Mouse (Mus musculus): ENCODE measurements around the gene Stxbp5.
"Not testable (repeated sequence)": the region's sequence is repeated elsewhere in the genome, so short reads cannot be mapped to it uniquely, and the experiment has no call there.

The Stxbp5 gene

GRCm38 (mm10) chr10:9901071-9901696 lies at the start of gene Stxbp5:
Stxbp5 (minus strand) TSS chr10:9901079.
- DNase-seq (ENCODE audit: low spot score): peak; percentile 57

DNA sequence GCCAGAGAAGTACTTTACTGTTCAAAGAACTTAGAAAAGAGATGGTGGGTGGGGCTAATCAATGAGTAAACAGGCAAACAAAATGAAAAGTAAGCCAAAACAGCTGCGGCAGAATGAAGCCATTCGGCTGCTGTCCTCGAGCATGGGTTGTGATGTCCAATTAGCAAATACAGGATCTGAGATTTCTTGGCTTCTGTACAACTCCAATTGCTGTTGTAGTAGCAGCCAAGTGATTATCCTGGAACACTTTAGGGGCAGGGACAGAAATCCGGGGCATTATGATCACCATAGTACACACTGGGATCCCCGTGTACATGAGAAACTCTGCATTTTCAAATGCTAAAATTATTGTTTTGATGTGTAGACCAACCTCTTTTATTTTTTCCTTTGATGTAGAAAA lies 11.5 kb upstream of the Stxbp5 start:
- DNase-seq (ENCODE audit: low spot score): no peak

GRCm38 (mm10) chr10:9907919-9908502 lies 7.1 kb upstream of the Stxbp5 start:
- no peak for DNase-seq (ENCODE audit: low spot score)

- DNase-seq (ENCODE audit: low spot score): no peak
These were observed 6.6 kb upstream of the Stxbp5 start for GRCm38 (mm10) chr10:9907519-9907918.

DNA sequence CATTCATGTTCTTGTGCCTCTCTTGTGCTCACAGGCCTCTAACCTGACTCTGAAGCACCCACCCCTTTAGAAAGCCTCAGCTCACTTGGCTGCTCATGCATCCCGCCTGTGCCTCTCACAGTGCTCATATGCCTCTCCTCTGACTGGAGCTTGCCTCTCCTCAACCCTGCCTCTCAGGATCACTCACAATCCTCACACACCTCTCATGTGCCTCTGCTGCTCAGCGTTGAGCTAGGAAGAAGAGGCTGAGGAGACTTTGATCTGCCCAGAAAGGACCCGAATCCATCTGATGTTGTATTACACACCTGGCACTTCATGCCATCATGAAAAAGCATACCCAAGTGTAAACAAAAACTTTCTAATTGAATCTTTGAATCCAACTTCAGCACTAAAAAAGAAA lies 5.3 kb upstream of the Stxbp5 start:
- DNase-seq (ENCODE audit: low spot score): no peak

GRCm38 (mm10) chr10:9901697-9902239 lies 889 bp upstream of the Stxbp5 start:
- peak; percentile 84 for DNase-seq (ENCODE audit: low spot score)

DNA sequence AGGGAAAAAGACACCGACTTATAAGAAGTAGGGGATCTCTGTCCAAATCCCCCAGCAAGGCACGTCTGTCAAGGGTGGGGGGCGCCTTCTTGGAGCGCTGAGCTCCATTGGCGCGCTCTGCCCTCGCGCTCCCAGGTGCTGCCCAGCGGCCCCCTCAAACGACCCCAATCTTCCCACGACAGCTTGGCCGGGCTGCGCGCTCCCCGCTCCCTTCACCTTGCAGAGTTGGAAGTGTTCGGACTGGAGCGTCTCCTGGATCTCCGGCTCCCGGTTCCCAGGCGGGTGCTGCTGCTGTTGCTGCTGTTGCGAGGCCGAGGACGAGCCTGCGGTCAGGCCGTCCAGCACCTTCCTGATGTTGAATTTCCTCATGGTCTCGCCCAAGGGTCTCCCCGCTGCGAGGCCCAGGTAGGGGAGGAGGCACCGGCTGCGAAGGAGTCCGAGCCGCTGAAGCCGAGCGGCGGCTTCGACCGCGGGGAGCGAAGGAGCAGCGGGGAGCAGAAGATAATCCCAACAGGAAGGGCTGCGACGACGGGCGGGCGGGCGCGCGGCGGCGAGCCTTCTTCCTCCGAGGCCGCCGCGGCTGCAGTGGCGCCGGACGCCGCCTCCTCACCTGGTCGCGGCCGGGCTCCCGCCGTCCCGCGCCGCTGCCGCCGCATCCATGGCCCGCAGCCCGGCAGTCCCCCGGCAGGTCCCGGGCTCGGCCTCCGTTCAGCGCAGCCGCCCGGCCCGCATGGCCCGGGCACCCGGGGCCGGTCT lies 386 bp downstream of the Stxbp5 start:
- DNase-seq (ENCODE audit: low spot score): no peak

DNA sequence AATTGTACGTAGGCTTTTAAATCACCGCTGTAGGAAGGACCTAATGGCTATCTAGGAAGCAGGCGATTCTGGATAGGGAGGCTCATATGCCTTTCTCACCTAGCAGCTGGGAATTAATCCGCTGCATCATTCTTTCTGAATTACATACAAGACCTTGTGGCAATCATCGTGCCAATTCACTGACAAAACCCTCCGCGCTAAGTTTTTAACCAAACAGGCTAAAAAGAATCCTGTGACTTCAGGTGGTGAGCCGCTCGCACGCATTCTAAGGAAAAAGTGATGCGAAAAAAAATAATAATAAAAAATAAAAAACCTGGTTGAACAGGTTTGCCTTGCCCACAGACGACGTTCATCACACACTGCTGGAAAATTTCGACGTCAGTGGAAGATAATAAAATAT lies 1.1 kb downstream of the Stxbp5 start:
- no peak for DNase-seq (ENCODE audit: low spot score)

DNA sequence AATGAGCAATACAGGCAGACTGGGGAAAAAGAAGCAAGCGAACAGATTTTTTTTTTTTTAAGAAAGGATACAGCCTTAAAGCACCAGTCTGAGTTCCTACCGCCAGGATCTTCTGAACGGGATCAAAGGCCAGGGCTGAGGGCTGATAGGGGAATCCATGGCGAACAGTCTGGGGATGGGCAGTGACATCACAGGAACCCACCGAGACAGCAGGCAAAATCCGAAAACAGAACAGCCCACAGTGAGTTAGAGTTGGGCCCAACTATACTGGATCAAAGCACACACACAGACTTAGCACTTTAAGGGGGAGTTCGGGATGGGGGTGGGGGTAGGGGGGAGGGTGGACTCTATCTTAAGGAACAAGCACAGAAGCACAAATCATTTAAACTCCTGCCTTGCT lies 1.8 kb downstream of the Stxbp5 start:
- no peak for DNase-seq (ENCODE audit: low spot score)

DNA sequence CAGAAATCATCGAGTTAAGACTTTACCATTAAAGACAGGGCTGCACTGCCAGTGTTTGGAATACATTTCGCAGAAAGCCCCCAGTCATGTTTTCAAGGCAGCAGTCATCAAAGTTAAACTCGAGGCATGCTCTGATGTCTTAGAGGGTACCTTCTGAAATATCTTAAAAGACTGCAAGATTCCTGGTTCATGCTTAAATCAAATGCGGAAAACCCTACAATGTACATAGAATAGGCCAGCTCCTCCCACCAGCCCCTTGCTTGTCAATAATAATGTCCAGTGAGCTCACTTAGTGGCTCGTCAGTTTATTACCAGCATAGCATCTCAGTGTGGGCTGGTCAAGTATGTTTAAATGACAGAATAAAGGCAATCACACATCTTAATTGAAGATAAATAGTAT lies 3.0 kb downstream of the Stxbp5 start:
- DNase-seq (ENCODE audit: low spot score): no peak

DNA sequence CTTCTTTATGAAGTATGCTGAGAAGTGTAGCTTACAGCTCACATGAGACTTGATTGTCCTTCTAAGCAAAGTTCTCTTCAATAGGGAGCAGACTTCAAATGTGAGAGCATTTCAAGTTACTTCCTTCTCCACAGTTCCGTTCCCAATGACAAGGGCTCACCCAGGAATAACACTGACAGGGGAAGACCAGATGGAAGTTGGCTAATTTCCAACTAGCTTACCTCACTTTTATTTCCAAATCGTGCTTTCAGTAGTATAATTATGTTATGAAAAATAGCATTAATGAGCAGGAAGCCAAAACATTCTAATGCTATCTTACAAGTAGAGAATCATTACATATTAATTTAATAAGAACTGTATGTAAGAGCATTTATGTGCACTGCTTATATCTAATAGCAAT lies 7.3 kb downstream of the Stxbp5 start:
- no peak for DNase-seq (ENCODE audit: low spot score)

DNA sequence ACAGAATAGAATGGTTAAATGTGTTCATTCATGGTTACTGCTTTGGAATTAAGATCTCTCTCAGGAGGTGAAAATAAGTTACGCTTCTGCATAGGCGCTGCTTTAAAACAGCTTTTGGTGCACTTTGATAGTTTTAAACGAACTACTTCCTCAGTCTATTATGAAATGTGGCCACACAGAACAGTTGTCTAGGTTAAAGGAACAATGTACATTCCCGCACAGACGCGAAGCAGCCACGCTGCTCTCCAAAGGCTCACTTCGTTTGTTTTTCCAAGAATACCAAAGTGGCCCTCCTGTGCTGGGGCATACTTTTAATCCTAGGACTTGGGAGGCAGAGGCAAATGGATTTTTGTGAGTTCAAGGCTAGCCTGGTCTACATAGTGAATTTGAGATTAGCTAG lies 11.2 kb downstream of the Stxbp5 start:
- no peak for DNase-seq (ENCODE audit: low spot score)

DNA sequence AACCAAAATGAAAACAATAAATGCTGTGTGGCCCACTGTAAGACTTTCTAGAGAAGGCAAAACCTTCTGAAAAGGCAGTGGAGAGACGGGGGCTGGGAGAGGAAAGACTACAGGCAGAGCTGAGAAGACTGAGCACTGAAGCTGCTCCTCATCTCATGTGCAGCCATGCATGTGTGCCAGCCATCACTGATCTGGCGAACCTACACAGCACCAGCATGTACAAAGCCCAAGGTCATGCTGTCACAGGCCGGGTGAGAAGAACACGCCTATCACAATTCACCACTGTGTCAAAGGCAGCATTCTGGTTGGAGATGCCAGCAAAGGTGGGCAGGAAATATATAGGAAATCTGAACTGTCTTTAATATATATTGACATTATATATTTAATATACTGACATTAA lies 12.2 kb downstream of the Stxbp5 start:
- DNase-seq (ENCODE audit: low spot score): no peak

- DNase-seq (ENCODE audit: low spot score): not testable (repeated sequence)
These were observed 19.0 kb downstream of the Stxbp5 start for GRCm38 (mm10) chr10:9881781-9882320.

DNA sequence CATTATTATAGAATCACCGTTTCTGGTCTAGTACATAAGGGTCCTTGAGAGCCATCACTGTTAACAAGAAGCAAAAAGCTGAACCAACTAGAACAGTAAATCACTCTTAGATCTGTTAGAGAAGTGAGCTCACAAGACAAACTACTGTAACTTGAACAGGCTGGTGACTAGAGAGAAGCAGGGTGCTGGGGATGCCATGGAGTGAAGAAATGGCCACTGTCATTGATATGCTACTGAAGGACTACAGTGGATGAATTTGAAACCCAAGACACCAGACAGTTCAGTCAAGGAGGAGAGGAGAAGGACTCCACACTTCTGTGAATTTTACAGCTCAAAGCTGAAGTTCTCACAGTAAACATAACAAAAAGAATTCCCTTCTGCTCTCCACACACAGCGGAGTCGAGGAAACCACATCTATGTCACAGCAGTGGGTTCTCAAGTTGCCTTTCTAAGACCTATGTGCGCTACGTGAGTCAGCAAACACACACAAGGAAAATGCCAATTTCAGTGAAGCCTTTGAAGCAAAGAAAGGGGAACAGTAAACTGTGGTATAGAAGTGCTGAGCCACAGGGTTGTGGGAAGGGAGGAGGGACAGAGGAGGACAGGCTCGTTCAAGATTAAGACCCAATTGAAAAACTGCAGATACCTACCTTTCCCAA lies 20.7 kb downstream of the Stxbp5 start:
- DNase-seq (ENCODE audit: low spot score): no peak

DNA sequence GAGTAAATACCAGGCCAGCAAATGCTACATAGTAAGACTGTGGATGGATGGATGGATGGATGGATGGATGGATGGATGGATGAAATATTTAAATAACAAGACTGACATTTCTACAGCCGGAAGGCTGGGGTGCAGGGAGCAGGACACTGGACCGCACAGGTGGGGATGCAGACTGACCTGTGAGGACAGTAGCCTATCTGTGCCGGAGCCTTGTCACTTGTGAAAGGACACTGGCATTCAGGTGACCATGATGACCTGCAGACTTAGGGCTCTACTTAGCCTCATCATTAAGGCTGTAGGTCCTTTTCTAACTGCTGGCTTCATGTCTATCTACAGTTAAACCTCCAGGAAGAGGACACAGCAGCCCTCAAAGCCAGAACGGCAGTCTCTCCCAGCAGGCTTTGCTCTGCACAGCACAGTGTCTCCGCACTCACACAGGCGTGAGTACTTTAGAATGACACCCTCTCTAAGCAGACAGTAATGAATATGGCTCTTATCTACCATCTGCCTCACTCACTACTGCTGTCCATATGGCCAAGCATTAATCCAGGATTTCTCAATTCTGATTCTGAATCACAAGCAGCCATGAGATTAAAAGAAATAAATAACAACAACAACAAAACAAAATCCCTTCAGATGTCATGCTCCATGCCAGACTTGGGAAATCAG lies 21.9 kb downstream of the Stxbp5 start:
- no peak for DNase-seq (ENCODE audit: low spot score)

DNA sequence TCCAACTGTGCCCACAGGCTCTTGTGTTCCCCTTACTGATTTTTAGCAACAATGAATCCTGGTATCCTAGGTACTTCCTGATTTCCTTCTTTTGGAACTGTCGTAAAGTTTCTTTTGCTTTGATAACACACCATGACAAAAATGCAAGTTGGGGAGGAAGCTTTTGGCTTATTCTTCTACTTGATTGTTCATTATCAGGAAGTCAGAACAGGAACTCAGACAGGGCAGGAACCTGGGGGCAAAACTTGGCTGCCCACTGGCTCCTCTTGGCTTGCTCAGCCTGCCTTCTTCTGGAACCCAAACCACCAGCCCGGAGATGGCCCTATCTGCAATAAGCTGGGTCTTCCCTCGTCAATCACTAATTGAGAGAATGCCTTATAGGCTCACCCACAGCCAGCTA lies 25.0 kb downstream of the Stxbp5 start:
- no peak for DNase-seq (ENCODE audit: low spot score)

DNA sequence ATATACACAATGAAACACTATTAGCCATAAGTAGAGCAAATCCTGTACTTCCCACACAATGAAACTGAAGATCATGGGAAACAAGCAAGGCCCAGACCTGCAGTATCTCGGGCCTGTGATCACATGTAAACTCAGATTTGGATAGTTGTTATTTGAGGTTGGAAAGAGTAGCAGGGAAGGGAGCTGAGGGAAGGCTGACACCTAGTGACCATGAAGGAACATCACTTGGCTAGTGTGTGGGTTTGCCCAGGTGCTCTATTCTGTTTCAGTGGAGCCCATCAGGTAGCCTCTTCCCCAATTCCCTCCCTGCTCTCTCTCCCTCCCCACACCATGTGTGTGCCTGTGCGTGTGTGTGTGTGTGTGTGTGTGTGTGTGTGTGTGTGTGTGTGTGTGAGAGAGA lies 28.7 kb downstream of the Stxbp5 start:
- no peak for DNase-seq (ENCODE audit: low spot score)

GRCm38 (mm10) chr10:9866793-9867579 lies 33.9 kb downstream of the Stxbp5 start:
- no peak for DNase-seq (ENCODE audit: low spot score)

DNA sequence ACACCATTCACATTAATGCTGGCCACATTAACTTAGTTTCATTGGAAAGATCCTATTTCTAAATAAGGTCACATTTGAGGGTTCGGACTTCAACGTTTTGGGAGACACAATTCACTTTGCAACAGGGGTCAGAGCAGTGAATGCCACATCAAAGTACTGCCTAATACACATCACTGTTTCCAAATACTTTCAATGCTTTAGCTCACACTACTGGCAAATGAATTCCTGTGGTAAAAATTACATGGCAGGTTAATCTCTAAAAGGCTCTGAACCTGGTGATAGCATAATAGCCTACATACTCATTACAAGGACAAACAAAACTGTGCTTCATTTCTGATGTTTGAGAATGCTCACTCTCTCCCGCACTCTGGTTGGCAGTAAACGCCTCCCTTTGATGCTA lies 40.9 kb downstream of the Stxbp5 start:
- no peak for DNase-seq (ENCODE audit: low spot score)

DNA sequence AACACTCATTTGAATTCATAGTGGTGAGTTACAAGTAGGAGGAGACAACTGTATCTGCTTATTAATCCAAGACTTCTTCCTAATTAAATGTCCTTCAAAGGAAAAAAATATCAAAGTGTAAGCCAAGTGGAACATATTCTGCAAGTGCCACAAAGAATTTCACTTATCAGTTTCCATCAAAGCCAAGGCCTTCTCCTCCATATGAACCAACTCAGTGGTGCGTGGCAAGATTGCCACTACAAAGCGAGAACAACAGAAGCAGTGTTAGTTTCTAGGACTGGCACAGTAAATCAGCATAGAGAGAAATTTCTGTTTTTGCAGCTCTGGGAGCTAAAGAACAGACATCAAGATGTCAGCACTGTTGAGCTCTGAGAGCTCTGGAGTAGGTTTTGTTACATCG lies 41.4 kb downstream of the Stxbp5 start:
- no peak for DNase-seq (ENCODE audit: low spot score)

Measured in layer of hippocampus, adult 9-10 months (tissue).